Mouse (Mus musculus) spleen, postnatal 10 days (tissue): ENCODE measurements around the gene Slc25a5.

Experiments
- DNase-seq, 2 experiments: peaks; one replicate each; pipeline ENCODE4 v3.0.0; 2021 to 2022; ENCODE audit warnings: low spot score in 2 of 2

The Slc25a5 gene

DNA sequence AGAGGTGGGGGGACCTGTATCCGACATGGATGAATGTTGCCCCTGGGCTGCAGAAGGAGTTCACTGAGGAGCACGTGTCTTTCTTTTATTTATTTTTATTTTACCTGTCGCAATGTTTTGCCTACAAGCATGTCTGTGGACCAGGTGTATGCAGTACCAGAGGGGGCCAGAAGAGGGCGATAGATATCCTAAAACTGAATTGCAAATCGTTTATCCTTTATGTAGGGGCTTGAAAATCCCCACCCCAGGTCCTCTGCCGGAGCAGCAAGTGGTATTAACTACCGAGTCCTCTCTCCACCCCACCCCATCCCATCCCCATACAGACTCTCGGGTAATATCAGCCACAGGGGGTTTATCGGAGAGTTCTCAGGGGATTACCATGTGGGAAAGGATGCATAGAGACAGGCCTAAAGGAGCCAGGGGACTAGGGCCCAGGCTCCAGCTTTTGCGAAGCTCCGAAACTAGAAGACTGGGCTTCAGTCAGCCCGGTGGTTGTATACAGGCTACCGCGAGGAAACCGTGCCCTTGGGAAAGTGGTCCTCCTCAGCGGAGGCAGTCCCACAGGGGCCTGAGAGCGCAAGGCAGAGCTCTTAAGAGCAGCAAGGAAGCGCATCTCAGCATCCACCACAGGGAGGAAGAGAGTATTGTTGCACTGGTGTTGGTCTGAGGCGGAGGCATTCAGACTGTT is 38.1 kb downstream of the Slc25a5 start:
- DNase-seq = peak; percentile 60 to 82

DNA sequence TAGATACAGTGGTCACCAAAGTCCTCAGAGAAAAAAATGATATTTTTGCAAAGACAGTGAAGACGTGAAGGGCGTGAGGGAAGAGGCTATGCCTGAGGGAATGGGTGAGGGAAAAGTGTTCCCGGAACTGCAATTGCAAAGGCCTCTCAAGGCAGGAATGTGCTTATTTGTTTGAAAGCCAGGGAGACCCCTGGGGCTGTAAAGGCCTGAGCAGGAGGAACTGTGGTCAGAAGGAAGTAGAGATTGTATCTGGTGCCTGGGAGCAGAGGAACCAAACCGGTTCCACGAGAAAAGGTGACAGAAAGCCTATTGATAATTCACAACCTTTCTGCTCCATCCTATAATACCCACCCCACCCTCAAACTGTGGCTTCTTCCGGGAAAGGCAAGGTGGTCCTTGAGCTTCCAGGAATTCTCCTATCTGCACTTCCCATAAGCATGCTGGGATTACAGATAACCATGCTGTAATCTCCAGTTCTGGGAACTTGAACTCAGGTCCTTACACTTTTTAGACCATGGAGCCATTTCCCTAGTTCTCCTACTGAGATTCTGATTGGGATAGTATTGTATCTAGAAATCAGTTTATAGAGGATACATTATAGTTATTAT is 41.7 kb downstream of the Slc25a5 start:
- no peak for DNase-seq

DNA sequence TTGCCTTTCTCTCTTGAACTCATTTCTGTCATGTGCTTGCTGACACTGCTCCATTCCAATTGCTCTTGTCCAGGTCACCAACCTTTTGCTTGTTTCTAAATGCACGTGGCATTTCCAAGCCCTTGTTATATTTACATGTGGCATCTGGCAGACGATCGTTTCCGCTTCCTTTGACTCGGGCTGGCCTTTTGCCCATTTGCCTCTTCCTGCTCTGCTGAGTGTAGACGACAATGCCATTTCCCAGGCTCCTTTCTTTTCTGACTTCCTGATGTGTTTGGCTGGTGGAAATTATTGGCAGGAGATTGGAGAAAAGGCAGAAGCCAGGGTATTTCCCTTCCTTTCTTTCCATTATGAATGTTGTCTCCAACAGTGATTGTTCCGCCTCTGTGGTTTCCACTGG is 43.9 kb downstream of the Slc25a5 start:
- peak in 1 of 2 experiments; percentile 30 for DNase-seq

DNA sequence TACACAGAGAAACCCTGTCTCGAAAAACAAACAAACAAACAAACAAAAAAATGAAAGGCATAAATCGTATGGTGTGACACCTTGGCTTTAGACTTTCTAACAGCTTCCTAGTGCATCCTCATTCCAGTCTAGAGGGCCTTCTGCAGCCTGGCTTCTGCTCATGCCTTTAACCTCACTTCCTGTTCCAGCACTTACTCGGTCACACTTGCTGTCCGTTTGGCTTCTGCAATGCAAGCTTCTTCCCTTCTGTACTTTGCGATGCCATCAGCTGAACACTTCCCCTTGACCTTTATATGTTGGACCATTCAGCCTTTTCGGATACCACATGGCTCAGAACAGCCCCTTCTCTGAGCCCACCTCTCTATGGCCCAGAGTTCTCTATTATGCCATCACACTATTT is 46.2 kb downstream of the Slc25a5 start:
- no peak for DNase-seq

DNA sequence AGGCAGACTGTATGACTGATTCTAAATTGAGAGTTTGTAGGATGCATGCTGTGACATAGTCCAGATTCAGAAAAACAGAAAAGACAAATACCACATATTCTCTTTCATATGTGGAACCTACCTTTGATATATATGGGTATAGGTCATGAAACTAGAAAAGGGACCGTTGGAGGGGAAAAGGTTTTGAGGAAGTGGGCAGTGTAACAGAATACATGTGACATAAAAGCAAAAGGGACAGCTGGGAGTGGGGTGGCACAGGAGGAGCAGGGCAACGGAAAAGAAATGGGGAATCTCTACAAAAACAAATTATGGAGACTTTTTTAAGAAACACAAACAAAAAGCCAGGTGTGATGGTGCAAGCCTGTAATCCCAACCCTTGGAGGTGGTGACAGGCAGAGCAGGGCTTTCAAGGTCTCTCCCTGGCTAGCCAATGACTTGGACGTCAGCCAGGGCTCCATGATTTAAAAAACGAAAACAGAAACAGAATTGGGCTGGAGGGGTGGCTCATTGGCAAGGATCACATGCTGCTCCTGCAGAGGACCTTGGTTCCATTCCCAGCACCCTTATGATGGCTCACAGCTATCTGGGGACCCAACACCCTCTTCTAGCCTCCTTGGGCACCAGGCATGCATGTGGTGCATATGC is 48.0 kb downstream of the Slc25a5 start:
- no peak for DNase-seq

DNA sequence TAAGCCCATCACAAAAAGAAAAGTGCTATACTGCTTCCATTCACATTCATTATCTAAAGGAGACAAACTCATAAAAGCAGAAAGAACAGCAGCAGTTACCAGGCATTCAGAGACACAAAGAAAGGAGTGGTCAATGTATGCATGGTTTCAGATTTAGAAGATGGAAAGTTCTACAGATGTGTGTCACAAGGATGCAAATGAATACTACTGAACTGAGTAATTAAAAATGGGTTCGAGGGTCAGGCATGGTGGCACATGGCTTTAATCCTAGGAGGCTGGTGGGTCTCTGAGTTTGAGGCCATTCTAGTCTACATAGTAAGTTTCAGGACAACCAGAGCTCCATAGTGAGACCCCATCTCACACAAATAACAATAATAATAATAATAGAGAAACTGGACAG is 51.7 kb downstream of the Slc25a5 start:
- DNase-seq = no peak
